Mouse (Mus musculus) urinary bladder, adult 2 months (tissue): ENCODE data around the gene Adam19. TPM values are rescaled to one million over a fixed set of nuclear protein-coding genes. Genes with fewer than 3 reads are reported as not detected.

ENCODE experiments used
- DNase-seq: peaks from one replicate; pipeline ENCODE4 v3.0.0; 2022; ENCODE audit warnings: low spot score
- polyA plus RNA-seq: library from polyadenylated mRNA; depleted of rRNA; stranded (reverse); fragments of >200 nt; gene quantifications from 2 replicates; pipeline ENCODE4 v1.2.3, GENCODE M21; 2012

Gene Adam19
- polyA plus RNA-seq, 1 experiment: 18.0 TPM

DNA sequence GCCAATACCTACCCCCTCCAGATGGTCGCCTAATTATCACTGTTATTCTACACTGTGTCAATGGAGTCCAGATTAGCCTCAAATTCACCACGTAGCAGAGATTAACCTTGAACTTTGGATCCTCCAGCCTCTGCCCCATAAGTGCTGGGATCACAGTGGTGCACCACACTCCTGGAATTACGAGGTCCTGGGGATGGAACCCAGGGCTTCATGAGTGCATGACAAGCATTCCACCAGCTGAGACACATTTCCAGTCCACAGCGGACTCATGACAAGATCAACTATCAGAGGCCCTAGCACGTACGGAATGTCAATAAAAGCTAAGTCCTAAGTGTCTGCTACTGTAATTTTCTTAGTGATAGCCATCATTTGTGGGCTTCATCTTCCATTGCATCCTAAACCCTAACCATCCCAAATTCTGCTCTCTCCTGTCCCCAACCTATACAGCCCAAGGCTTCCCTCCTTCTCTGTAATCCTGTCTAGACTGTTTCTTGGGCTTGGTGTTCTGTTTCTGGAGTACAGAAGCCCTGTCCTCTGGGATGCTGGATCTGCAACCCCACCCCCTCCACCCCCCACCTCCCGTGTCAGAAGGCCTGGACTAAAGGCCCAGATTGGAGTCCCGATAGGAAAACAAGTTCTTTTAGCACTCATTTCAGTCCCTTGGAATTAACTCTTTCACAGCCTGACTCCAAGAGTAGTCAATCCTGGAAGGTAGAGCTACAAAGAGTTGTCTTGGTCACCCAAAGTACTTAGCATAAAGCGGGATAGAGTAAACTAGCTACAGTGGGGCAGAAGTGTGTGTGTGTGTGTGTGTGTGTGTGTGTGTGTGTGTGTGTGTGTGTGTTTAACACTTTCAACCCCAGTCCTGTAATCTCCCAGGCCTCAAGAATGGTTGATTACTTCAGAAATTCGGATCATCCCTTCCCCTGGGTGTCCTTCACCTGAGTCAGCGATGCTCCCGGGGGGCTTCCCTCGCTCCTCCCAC lies 589 bp upstream of the Adam19 start:
- no peak for DNase-seq

GRCm38 (mm10) chr11:46056770-46057411 lies 1.1 kb downstream of the Adam19 start:
- no peak for DNase-seq

DNA sequence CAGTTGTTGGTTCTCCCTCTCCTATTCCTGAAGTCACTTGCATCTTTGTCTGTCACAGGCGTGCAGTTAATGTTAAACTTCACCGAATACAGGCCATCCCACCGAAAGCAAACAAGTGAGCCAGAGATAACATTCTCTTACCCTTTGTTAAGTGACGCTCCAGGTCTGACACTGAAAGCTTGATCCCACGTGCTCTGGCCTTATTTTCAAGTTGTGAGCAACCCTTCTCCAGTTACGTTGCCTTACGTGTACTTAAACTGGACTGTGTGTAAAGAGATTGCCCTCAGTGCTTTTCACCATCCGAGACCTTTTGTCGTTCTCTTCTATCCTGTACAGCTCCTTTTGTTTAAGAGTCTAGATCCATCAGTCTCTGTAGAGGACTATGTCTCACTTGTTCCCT lies 2.2 kb downstream of the Adam19 start:
- DNase-seq: no peak

DNA sequence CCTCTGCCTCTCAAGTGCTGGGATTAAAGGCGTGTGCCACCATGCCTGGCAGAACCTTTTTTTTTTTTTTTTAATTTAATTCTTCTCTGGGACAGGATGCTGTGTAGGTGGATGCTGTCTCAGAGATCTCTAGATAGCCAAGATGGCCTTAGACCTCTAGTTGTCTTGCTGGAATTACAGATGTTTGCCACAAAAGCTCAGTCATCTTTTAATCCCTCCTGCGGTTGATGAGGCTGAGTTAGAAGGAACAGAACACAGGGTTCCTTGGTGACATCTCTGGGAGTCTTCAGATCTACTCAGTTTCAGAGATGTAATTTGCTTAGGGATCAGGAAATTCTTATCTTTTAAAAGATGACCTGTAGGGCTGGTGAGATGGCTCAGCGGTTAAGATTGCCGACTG lies 3.1 kb downstream of the Adam19 start:
- DNase-seq: no peak

DNA sequence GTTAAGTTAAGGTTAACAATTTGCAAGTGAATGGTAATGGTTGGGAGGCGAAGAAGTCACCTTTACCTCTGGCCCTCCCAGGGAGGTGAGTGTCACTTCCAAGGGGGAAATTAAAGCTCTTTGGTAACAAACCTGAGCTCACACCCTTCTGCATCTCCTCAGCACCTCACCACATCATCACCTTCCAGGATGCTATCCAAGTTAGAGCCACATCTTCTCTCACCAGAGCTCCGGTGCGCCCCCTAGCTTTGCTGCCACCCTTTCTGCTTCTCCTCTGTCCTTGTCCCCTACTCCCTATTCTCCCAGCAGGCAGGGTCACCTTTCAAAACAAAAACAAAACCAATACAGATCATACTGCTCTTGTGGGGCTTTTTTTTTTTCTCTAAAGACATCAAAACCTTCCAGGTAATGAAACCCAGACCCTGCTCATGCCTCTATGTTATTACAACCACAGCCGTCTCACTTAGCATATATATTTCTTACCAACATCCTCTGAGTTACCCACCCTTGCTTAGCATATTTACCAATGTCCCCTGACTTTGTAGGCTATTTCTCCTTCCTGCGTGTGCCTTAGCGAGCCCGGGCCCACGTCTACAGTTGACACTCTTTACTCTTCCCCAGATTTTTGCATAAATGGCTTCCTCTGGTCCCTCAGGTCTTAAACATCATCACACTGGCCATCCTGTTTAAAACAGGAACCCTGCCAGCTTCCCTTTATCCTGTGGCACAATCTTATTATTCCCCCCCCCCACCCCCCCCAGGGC lies 4.3 kb downstream of the Adam19 start:
- DNase-seq: no peak

DNA sequence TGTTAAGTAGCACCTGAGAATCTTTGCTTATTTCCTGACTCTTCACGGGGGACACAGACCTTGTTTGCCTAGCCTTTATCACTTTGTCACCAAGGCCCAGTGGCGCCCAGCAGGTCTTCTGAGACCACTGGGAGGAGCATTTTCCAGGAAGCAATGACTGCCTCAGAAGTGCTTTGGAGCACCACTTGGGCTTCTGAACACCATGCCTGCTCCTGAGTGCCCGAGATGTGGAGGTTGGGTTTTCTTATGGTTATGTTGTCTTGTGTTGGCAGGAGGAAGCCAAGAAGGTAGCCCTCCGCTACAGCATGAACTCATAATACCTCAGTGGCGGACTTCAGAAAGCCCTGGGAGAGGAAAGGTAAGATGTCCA lies 4.8 kb downstream of the Adam19 start:
- DNase-seq: no peak

DNA sequence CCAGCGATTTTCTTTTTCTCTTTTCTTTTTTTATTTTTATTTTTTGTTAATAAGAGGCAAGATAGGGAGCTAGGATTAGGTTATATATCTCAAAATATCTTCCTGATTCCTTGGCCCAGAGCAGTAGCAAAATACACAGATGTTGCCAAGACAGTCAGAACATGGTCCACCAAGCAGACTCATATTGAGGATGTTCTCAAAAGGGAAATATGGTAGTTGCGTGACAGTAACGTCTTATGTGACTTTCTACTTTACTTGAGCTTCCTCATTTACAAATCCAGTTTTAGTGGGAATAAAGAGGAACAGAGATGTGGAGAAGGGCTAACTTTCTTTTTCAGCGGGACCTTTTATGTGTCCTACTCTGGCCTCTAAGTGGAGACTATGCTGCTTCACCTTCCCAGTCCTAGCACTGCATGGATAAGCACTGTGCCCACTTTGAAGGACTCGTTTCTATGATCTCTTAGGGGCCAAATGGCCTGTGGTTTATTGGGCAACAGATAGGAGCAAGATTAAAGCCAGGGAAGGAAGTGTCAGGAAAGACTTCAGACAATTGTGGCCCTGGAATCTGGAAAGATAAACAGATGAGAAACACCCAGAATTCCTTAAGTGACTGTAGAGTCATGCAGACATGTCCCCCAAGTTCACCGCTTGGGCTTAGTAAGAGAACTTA lies 6.1 kb downstream of the Adam19 start:
- DNase-seq: no peak

- no peak for DNase-seq
These were observed 6.8 kb downstream of the Adam19 start for GRCm38 (mm10) chr11:46062569-46062968.

DNA sequence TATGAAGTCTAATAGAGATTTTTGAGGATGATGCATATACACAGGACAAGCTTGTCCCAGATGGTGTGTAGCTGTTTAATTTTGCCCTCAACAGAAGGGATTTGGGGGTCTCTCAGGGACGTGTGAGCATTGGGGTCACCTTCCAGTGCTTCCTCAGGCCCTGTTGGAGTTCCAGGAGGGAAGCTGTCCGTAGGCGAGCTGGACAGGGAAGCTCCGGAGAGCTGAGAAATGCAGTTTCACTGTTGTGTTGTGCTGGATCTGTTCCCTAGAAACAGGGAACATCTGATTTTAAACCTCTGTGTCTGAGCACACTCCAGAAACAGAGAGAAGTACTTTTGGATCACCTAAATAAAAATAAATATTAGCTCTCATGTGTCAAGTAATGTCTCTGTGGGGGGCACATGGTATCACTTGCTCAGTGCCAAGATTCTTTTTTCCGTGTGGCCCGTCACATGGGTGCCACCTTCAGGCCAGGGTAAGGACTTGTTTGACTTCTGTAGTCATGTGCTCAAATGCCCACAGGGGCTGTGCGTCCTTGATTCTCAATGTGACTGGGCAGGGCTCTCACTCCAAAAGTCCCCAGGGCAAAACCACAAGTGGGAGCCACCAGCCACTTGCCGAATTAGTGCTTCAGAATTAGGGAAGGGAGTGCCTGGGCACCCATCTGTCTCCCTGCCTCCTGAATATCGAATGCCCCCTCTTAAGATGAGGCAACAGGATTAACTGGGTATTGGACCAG lies 7.4 kb downstream of the Adam19 start:
- no peak for DNase-seq

- no peak for DNase-seq
These were observed 9.0 kb downstream of the Adam19 start for GRCm38 (mm10) chr11:46064767-46065166.

GRCm38 (mm10) chr11:46065201-46066011 lies 9.6 kb downstream of the Adam19 start:
- no peak for DNase-seq

DNA sequence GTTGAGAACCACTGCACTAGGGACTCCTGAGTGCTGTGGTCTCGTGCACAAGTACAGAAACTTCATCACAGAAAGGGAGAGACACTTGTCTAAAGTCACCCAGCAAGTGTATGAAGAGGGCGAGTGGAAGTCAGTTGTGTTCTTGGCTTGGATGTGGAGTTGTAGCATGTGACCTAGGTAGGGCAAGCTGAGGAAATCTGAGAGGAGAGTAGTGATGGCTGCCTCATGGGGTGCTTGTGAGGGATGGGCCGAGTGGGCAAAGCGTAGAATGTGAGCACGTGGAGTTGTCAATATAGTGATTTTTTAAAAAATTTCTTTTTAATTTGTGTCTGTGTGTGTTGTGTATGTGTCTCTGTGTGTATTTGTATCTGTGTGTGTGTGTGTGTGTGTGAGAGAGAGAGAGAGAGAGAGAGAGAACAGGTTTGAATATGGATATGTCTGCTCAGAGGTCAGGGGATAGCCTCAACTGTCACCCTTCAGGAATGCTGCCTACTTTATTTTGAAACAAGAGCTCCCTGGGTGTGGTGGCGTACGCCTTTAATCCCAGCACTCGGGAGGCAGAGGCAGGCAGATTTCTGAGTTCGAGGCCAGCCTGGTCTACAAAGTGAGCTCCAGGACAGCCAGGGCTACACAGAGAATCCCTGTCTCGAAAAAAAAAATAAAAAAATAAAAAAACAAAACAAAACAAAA lies 11.7 kb downstream of the Adam19 start:
- DNase-seq: no peak

DNA sequence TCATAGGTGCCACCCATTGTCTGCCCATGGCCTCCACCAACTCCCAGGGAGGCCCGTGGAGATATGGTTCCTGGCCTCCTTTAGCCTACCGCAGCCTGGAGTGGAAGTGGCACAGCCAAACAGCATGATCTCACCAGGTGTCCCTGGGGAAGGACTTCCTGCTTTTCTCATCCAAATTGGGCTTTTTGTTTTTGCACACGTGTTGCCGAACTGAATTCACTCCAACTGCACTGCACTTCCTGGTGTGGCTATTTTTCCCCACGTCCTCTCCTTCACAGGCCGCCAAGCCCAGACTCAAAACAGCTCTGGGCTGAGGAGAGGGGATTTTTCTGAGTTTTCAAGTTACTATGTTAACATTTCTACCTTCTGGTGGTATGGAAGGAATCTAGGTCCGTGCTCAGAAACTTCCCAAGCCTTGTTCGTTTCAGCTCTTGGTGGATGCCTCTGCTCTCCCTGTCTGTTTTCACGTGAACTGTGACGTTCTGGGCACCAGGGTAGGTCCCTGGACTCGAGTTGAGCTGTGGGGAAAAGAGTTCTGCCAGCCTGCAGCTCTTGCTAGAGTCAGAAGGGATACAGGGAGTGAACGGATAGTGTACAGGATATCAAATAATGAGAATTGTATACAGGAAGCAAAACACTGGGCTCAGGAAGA lies 13.1 kb downstream of the Adam19 start:
- no peak for DNase-seq

DNA sequence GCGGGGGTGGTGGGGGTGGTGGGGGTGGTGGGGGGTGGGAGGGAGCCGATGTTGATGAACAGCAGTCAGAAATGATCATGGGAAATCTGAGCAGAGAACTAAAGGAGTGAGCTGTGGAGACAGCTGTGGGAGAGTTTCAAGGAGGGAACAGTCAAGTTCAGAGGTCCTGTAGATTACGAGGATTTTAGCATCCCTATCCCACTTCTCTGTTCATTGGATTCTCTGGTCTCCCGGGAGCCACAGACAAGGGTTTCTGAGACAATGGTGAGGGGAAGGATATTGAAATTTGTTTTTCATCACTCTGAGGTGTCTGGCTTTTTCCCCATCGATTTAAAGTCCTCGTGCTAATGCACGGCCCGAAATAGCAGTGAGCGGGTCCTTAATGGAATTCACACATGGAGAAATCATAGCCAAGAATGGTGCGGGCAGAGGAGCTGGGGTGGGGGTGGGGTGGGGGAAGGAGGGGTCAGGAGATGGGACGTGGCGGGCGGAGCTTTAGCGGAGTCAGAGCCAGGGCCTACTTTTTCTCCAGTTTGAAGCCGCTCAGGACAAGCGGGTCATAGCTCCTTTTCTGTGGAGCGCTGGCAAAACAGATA lies 13.7 kb downstream of the Adam19 start:
- DNase-seq: no peak

- no peak for DNase-seq
These were observed 14.4 kb downstream of the Adam19 start for GRCm38 (mm10) chr11:46070161-46070560.

- DNase-seq: no peak
These were observed 15.0 kb downstream of the Adam19 start for GRCm38 (mm10) chr11:46070789-46071188.

DNA sequence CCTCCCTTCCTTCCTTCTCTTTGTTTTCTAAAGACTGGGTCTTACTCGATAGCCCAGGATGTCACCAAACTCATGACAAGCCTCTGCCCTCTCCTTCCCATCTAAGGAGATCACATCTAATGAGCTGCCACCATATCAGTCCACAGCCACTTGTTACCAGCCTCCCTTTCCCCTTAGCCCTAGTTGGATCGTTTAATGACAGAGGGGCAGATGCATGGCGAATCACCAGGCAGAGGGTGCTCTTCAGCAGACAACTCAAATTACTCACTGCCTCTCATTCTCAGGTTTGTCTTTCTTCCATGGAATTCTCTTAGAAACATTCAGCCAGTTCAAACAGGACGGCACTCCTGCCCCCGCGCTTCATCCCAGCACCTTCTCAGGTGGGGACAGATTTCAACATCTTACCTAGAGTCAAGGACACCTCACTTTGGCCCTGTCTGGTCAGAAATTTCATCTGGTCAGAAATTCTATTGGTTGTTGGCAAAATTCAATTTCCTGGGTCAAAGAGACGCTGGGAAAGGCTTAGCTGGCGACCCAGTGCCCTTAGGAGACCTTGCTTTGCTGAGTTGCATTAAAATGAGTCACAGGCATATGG lies 16.8 kb downstream of the Adam19 start:
- DNase-seq: no peak
